Comparison of ENCODE assay signal across 8 mouse cellular contexts in genomic region chr14:116924876-116925601, GRCm38 (mm10). TPM values are rescaled to one million over a fixed set of nuclear protein-coding genes. Genes with fewer than 3 reads are reported as not detected.
DNase-seq lines count a peak whose midpoint lies in the region; ATAC-seq and TF ChIP-seq lines count a peak whose summit lies in the region.

Gene Gpc6 (plus strand): TSS chr14:116925315.

- no peak for TF ChIP-seq CTCF in cortical plate, adult 2 months (IDR thresholded peaks at IDR 0.05; ENCODE audit: extremely low read depth, insufficient read depth, low read length)

- peak within 1 kb of the TSS; percentile 47 for H3K4me3 ChIP-seq in cortical plate, adult 2 months (ENCODE audit: insufficient read depth, low read length)

- H3K4me1 ChIP-seq in cortical plate, adult 2 months (ENCODE audit: control insufficient read depth, insufficient read depth, low read length): no peaks in the 10 kb centered on the region

- intact Hi-C loops in gastrocnemius, postnatal 14 days (cut with DNase I; ENCODE audit: low total_unique reads): no loop called here
- intact Hi-C loops in left cerebral cortex, postnatal 10 days (cut with DNase I): loop anchor here (5.0 to 10.0 kb wide), 3 partner anchors 363 to 1090 kb away; no protein-coding TSS in a partner anchor

- peak; percentile 56 for TF ChIP-seq POLR2A in cortical plate, adult 2 months (IDR thresholded peaks at IDR 0.05; ENCODE audit: extremely low read depth, insufficient read depth, low read length)

- ATAC-seq in megakaryocyte-erythroid progenitor cell, adult 5-6 weeks (replicated peaks; ENCODE audit: low FRiP score, low TSS enrichment, poor library complexity, severe bottlenecking): peak; percentile 67; the same call in 1 of the 2 replicates

- DNase-seq in adrenal gland, adult 2 months: peak; percentile 88
- DNase-seq in gastrocnemius, postnatal 14 days: peak; percentile 83
- DNase-seq in hindlimb bud, embryonic 11.5 days (ENCODE audit: extremely low spot score, low read depth, low spot score): peak; percentile 79
- peak; percentile 84 to 88 for DNase-seq in left cerebral cortex, postnatal 10 days (ENCODE audit: extremely low spot score in 1 of 2, low spot score in 2 of 2)
- peak; percentile 50 for DNase-seq in skeletal muscle tissue, adult 2 months (ENCODE audit: low read depth, low spot score)
- no peak for DNase-seq in T-cell, adult 2 months (ENCODE audit: low spot score)

- H3K27ac ChIP-seq in cortical plate, adult 2 months (ENCODE audit: insufficient read depth, low read length): peak within 1 kb of the TSS; percentile 75

RNA-seq across cellular contexts. Expression of gene Gpc6, which starts in this region (rescaled TPM):
- total RNA-seq in adrenal gland, adult 2 months (2021): 10 to 100 TPM in 1 of 2 experiments, 1 to 10 TPM in 1; 9.5 to 12.2 TPM
- 2.6 and 5.1 TPM in 2 replicates for polyA plus RNA-seq in adrenal gland, adult 2 months (2012; rRNA removed)
- polyA plus RNA-seq in cortical plate, adult 2 months (2012; rRNA removed): 4.7 and 5.0 TPM in 2 replicates
- 1 to 10 TPM; 7.7 to 9.6 TPM for total RNA-seq in gastrocnemius, postnatal 14 days (2021)
- total RNA-seq in left cerebral cortex, postnatal 10 days (2021): 10 to 100 TPM; 27.4 to 32.7 TPM
- total RNA-seq in megakaryocyte-erythroid progenitor cell, adult 5-6 weeks (2014; fragmentation: Nextera tagmentation): not detected in 2 replicates
- total RNA-seq in megakaryocyte-erythroid progenitor cell, adult 5-6 weeks (2017): 1.2 TPM in 1 of 2 replicates, not detected in the other
